Mouse (Mus musculus) erythroblast, embryonic 14.5 days (primary cell): ENCODE measurements around the gene AC134908.4.

Source experiments
- GATA1 ChIP-seq: IDR thresholded peaks from 2 replicates; pipeline ENCODE4 v1.6.1; 2012; ENCODE audit warnings: low read length, inconsistent platforms, mixed read lengths
- TAL1 ChIP-seq: IDR thresholded peaks from 3 replicates; pipeline ENCODE4 v1.6.1; 2012; ENCODE audit warnings: low read length, inconsistent platforms, mixed read lengths

- no peak for TF ChIP-seq GATA1
- no peak for TF ChIP-seq TAL1
These were observed 832 bp upstream of the AC134908.4 start for GRCm38 (mm10) chr17:25796211-25796771.
